Mouse (Mus musculus) brain, embryonic 14.5 days (tissue): Measurements from ENCODE around the gene Hibch.

Experiments
- CTCF ChIP-seq: fragments of 200-500 bp; IDR thresholded peaks from 2 replicates; pipeline ENCODE4 v1.5.1; 2012; ENCODE audit warnings: inconsistent platforms, mild to moderate bottlenecking, moderate library complexity, borderline replicate concordance; ENCODE audit not compliant: insufficient read depth, insufficient read length; ENCODE audit errors: extremely low read depth
- POLR2A ChIP-seq: fragments of 200-500 bp; IDR thresholded peaks from 2 replicates; pipeline ENCODE4 v1.6.1; 2012; ENCODE audit warnings: mild to moderate bottlenecking, inconsistent platforms, borderline replicate concordance; ENCODE audit not compliant: poor library complexity, insufficient read depth, insufficient read length, severe bottlenecking; ENCODE audit errors: extremely low read depth

DNA sequence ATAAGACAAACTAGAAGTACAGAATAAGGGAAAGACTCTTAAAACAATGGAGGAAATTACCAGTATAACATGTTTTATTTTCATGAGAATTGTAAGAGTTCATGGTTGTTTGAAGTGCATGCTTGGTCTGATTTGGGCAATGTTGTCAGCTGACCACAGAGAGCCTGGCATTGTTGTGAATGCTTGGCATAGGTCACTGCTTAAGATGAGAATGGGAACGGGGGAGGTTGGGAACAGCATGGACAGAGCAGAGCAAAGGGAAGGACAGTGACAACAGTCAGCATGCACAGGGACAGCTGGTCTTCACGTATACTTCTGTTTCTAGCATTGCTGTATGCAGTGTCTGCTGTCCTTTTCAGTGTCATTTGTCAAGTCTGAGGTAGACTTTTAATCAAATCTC, 39.5 kb downstream of the Hibch start:
- TF ChIP-seq POLR2A = no peak
- TF ChIP-seq CTCF = no peak
